Mouse (Mus musculus): ENCODE measurements around the gene Ppil3. TPM values are rescaled to one million over a fixed set of nuclear protein-coding genes. Genes with fewer than 3 reads are reported as not detected.
A peak's percentile ranks its signal among the peaks of the same experiment; 100 is the strongest.

Ppil3 gene
- polyA plus RNA-seq, 2 experiments = 18.6 to 29.8 TPM

- Histone ChIP-seq H3K4me3 (ENCODE audit: insufficient read depth in 1 of 2, low read depth in 2 of 2, low read length in 2 of 2) (no peak overlapping the region), H3K4me1 (replicated peaks; ENCODE audit: control insufficient read depth in 2 of 2, insufficient read depth in 2 of 2, low read length in 1 of 2) (peaks cover 4 to 11% of the 10 kb centered on the region in 2 experiments), H3K9me3 (ENCODE audit: control insufficient read depth, low read length) (no peaks in the 10 kb centered on the region), H3K9ac (replicated peaks) (no peak overlapping the region), H3K4me2 (ENCODE audit: low read depth) (no peak overlapping the region), H3K27ac (no peak overlapping the region), H3K27me3 (ENCODE audit: control insufficient read depth, insufficient read depth, low read length) (no peaks in the 10 kb centered on the region), H3K36me3 (replicated peaks; ENCODE audit: control insufficient read depth, insufficient read depth, low read depth) (peaks cover 12% of the 10 kb centered on the region)
- DNase-seq (ENCODE audit: low read depth in 3 of 3, low spot score in 3 of 3) (no peak), ATAC-seq (ENCODE audit: insufficient read depth) (no peak)
- TF ChIP-seq EP300 (IDR thresholded peaks at IDR 0.05; ENCODE audit: low read depth) (no peak), CTCF (IDR thresholded peaks at IDR 0.05; ENCODE audit: low read depth) (no peak)
- WGBS (ENCODE audit: insufficient replicate concordance) = 64% methylated on average over 7 of the region's 7 CpGs
Measured at GRCm38 (mm10) chr1:58448396-58448795, 3.1 kb upstream of the Ppil3 start.

- Histone ChIP-seq H3K27ac (no peak overlapping the region), H3K36me3 (replicated peaks; ENCODE audit: control insufficient read depth, insufficient read depth, low read depth) (peaks cover 8% of the 10 kb centered on the region), H3K4me3 (ENCODE audit: insufficient read depth in 1 of 2, low read depth in 2 of 2, low read length in 2 of 2) (no peak overlapping the region), H3K27me3 (ENCODE audit: control insufficient read depth, insufficient read depth, low read length) (no peaks in the 10 kb centered on the region), H3K4me2 (ENCODE audit: low read depth) (no peak overlapping the region), H3K9ac (replicated peaks) (no peak overlapping the region), H3K4me1 (replicated peaks; ENCODE audit: control insufficient read depth in 2 of 2, insufficient read depth in 2 of 2, low read length in 1 of 2) (peaks cover 4 to 11% of the 10 kb centered on the region in 2 experiments), H3K9me3 (ENCODE audit: control insufficient read depth, low read length) (no peaks in the 10 kb centered on the region)
- DNase-seq (ENCODE audit: low read depth in 3 of 3, low spot score in 3 of 3) = no peak
- ATAC-seq (ENCODE audit: insufficient read depth) = no peak
- no peak for TF ChIP-seq CTCF (IDR thresholded peaks at IDR 0.05; ENCODE audit: low read depth)
- no peak for TF ChIP-seq EP300 (IDR thresholded peaks at IDR 0.05; ENCODE audit: low read depth)
- 85% methylated on average over 7 of the region's 7 CpGs for WGBS (ENCODE audit: insufficient replicate concordance)
Measured at GRCm38 (mm10) chr1:58447766-58448165, 2.5 kb upstream of the Ppil3 start.

- Histone ChIP-seq H3K27me3 (ENCODE audit: control insufficient read depth, insufficient read depth, low read length) (no peaks in the 10 kb centered on the region), H3K4me1 (replicated peaks; ENCODE audit: control insufficient read depth in 2 of 2, insufficient read depth in 2 of 2, low read length in 1 of 2) (peaks cover 4 to 11% of the 10 kb centered on the region in 2 experiments), H3K9me3 (ENCODE audit: control insufficient read depth, low read length) (no peaks in the 10 kb centered on the region), H3K27ac (peak overlapping the region; percentile 56), H3K4me2 (ENCODE audit: low read depth) (peak overlapping the region; percentile 88), H3K36me3 (replicated peaks; ENCODE audit: control insufficient read depth, insufficient read depth, low read depth) (peaks cover 5% of the 10 kb centered on the region), H3K9ac (replicated peaks) (peak overlapping the region; percentile 77), H3K4me3 (ENCODE audit: insufficient read depth in 1 of 2, low read depth in 2 of 2, low read length in 2 of 2) (peak overlapping the region; percentile 65 to 77)
- ATAC-seq (ENCODE audit: insufficient read depth) = no peak
- no peak for DNase-seq (ENCODE audit: low read depth in 3 of 3, low spot score in 3 of 3)
- 4% methylated on average over 11 of the region's 11 CpGs for WGBS (ENCODE audit: insufficient replicate concordance)
- TF ChIP-seq CTCF (IDR thresholded peaks at IDR 0.05; ENCODE audit: low read depth) (no peak), EP300 (IDR thresholded peaks at IDR 0.05; ENCODE audit: low read depth) (no peak)
Measured at GRCm38 (mm10) chr1:58445861-58446260, 575 bp upstream of the Ppil3 start.

GRCm38 (mm10) chr1:58444691-58445090, 595 bp downstream of the Ppil3 start:
- WGBS (ENCODE audit: insufficient replicate concordance) = 7% methylated on average over 10 of the region's 10 CpGs
- Histone ChIP-seq H3K9me3 (ENCODE audit: control insufficient read depth, low read length) (no peaks in the 10 kb centered on the region), H3K4me2 (ENCODE audit: low read depth) (peak overlapping the region; percentile 88), H3K4me1 (replicated peaks; ENCODE audit: control insufficient read depth in 2 of 2, insufficient read depth in 2 of 2, low read length in 1 of 2) (peaks cover 4 to 11% of the 10 kb centered on the region in 2 experiments), H3K27ac (0 out of 2 replicates have a peak overlapping the region, but pooled peaks have one; percentile 5), H3K4me3 (ENCODE audit: insufficient read depth in 1 of 2, low read depth in 2 of 2, low read length in 2 of 2) (peak overlapping the region; percentile 65 to 77), H3K27me3 (ENCODE audit: control insufficient read depth, insufficient read depth, low read length) (no peaks in the 10 kb centered on the region), H3K9ac (replicated peaks) (peak overlapping the region; percentile 77), H3K36me3 (replicated peaks; ENCODE audit: control insufficient read depth, insufficient read depth, low read depth) (peaks cover 6% of the 10 kb centered on the region)
- no peak for TF ChIP-seq CTCF (IDR thresholded peaks at IDR 0.05; ENCODE audit: low read depth)
- no peak for TF ChIP-seq EP300 (IDR thresholded peaks at IDR 0.05; ENCODE audit: low read depth)
- ATAC-seq (ENCODE audit: insufficient read depth) (peak; percentile 26; the same call in 1 of the 2 replicates), DNase-seq (ENCODE audit: low read depth in 3 of 3, low spot score in 3 of 3) (no peak)

GRCm38 (mm10) chr1:58424551-58424950, 20.7 kb downstream of the Ppil3 start:
- Histone ChIP-seq H3K9me3 (ENCODE audit: control insufficient read depth, low read length) (no peaks in the 10 kb centered on the region), H3K4me2 (ENCODE audit: low read depth) (peak overlapping the region; percentile 62), H3K4me3 (ENCODE audit: insufficient read depth in 1 of 2, low read depth in 2 of 2, low read length in 2 of 2) (peak overlapping the region in 1 of 2 experiments; percentile 100; a peak in 1 of 4 replicates), H3K36me3 (replicated peaks; ENCODE audit: control insufficient read depth, insufficient read depth, low read depth) (peaks cover 23% of the 10 kb centered on the region), H3K4me1 (replicated peaks; ENCODE audit: control insufficient read depth in 2 of 2, insufficient read depth in 2 of 2, low read length in 1 of 2) (peaks cover 5 to 10% of the 10 kb centered on the region in 2 experiments; a peak in 3 of 4 replicates), H3K27me3 (ENCODE audit: control insufficient read depth, insufficient read depth, low read length) (no peaks in the 10 kb centered on the region), H3K27ac (no peak overlapping the region; the same call in 1 of the 2 replicates), H3K9ac (replicated peaks) (no peak overlapping the region)
- 83% methylated on average over 3 of the region's 3 CpGs for WGBS (ENCODE audit: insufficient replicate concordance)
- DNase-seq (ENCODE audit: low read depth in 3 of 3, low spot score in 3 of 3) = no peak
- no peak for ATAC-seq (ENCODE audit: insufficient read depth)
- no peak for TF ChIP-seq CTCF (IDR thresholded peaks at IDR 0.05; ENCODE audit: low read depth)
- no peak for TF ChIP-seq EP300 (IDR thresholded peaks at IDR 0.05; ENCODE audit: low read depth)
